Mouse (Mus musculus) duodenum, adult 2 months (tissue): ENCODE data around the gene Gm5565. TPM values are rescaled to one million over a fixed set of nuclear protein-coding genes. Genes with fewer than 3 reads are reported as not detected.

ENCODE experiments used
- polyA plus RNA-seq: library from polyadenylated mRNA; depleted of rRNA; stranded (reverse); fragments of >200 nt; gene quantifications from 2 replicates; pipeline ENCODE4 v1.2.3, GENCODE M21; 2012; ENCODE audit warnings: low replicate concordance; rRNA removed

The Gm5565 gene
- polyA plus RNA-seq: 0.11 TPM in 1 of 2 replicates, not detected in the other

DNA sequence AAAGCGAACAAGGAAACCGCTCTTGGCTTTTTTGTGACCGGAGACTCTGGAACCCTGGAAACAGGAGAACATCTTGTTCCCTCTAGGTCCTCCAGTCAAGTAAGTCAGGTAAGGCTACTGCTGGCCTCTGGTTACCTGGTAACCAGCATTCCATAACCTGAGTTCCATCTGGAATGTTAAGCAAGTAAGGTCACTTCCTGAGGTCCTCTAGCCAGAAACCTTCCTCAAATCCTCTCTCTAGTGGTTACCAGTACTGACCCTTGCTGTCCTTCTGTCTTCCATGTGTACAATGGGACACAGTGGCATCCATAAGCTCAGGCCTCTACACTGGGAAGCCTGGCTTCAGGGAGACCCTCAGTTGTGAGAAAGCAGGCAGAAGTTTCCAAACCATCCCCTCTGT, at the start of gene Gm5565:
TSS of gene Gm5565 (minus strand) at position 101 of the 400 bp plus-strand sequence.

DNA sequence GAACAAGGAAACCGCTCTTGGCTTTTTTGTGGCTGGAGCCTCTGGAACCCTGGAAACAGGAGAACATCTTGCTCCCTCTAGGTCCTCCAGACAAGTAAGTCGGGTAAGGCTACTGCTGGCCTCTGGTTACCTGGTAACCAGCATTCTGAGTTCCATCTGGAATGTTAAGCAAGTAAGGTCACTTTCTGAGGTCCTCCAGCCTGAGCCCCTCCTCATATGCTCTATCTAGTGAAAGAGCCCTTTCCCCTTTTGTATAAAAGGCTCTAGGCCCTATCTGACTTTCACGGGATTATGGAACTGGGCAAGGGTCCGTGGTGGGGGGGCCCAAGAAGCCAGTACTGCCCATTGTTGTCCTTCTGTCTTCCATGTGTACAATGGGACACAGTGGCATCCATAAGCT, 24.9 kb upstream of the Gm5565 start, which contains the start of gene 1700001J03Rik:
TSS of gene 1700001J03Rik (minus strand) at position 101 of the 400 bp plus-strand sequence.

DNA sequence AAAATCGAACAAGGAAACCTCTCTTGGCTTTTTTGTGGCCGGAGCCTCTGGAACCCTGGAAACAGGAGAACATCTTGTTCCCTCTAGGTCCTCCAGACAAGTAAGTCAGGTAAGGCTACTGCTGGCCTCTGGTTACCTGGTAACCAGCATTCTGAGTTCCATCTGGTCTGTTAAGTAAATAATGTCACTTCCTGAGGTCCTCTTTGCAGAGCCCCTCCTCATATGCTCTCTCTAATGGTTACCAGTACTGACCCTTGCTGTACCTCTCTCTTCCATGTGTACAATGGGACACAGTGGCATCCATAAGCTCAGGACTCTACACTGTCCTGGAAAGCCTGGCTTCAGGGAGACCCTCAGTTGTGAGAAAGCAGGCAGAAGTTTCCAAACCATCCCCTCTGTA, 10.3 kb upstream of the Gm5565 start, which contains the start of gene Gm6309:
TSS of gene Gm6309 (minus strand) at position 101 of the 400 bp plus-strand sequence.

Other genes with a start within 250 kb of the Gm5565 start
- 6.8 and 12.5 TPM in 2 replicates for gene Cyp3a25, start 150.9 kb downstream of the Gm5565 start, polyA plus RNA-seq
- gene Cyp3a59, start 81.3 kb downstream of the Gm5565 start, polyA plus RNA-seq: not detected in 2 replicates
- gene Gm6309, start 10.2 kb upstream of the Gm5565 start, polyA plus RNA-seq: not detected in 2 replicates
- gene 1700001J03Rik, start 24.8 kb upstream of the Gm5565 start, polyA plus RNA-seq: 0.13 and 0.30 TPM in 2 replicates
- gene Rnf6, start 61.0 kb upstream of the Gm5565 start, polyA plus RNA-seq: 5.0 and 6.3 TPM in 2 replicates
- gene Cdk8, start 70.7 kb upstream of the Gm5565 start, polyA plus RNA-seq: 21.2 and 33.6 TPM in 2 replicates
- gene Wasf3, start 224.4 kb upstream of the Gm5565 start, polyA plus RNA-seq: 0.56 and 2.1 TPM in 2 replicates